Mouse (Mus musculus): ENCODE results near the gene Rbbp8nl. TPM values are rescaled to one million over a fixed set of nuclear protein-coding genes. Genes with fewer than 3 reads are reported as not detected.

The Rbbp8nl gene
- not detected in 2 replicates for total RNA-seq (2021)
- long read RNA-seq, experiment 1 = 0 reads
- long read RNA-seq, experiment 2 = 0 reads

DNA sequence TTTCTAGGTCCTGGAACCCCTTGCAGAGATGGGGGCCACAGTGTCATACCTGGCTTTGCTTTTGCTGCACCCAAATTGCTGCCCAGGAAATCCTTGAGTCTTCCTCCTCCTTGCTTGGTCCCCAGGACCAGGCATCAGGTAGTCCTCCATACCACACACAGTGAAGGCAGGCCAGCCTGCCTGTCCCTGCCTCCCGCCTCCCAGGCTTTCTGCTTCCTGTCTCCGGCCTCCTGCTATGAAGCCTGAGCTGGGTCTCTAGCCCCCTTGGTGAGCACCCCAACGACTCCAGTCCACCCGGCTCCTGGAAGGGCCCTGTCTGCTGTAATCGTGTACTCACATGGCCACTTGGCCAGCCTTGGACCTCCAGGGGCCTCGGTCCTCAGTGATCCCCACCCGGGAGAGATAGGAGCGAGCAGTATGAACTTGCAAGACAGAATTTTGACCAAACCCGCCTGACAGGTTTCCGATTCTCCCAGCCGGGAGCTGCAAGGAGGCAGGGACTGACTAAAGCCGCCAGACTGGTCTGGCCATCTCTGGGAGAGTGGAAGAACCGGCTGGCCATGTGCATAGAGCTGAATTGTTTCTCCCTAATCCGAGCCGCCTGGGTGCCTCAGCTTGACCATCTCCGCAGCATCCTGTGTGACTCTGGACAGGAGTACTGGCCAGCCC is at the start of gene Rbbp8nl:
TSS of gene Rbbp8nl (minus strand) at position 440 of the 669 bp plus-strand sequence.
- DNase-seq = no peak

DNA sequence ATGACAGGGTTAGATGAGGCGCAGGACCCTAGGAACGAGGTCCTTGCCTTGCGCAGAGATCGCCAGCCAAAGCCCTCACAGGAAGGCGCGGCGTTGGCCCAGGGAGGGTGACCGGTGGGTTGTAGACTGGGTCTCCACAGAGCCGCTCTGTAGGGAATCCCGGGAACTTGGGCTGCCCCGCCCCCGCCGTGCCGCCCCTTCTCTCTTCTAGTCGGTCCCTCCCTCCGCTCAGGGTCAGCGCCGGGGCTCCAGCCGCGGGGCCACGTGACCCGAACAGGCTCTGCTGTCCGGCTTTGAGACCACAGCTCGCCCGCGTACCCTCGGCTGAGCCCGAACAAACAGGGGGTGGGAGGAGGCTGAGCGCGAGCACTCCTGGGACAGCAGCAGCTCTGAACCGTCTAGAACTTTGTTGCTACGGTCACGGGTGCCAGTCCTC is 44.9 kb upstream of the Rbbp8nl start, which contains the start of gene Gata5:
TSS of gene Gata5 (minus strand) at position 149 of the 436 bp plus-strand sequence.
- peak; percentile 31 for DNase-seq

DNA sequence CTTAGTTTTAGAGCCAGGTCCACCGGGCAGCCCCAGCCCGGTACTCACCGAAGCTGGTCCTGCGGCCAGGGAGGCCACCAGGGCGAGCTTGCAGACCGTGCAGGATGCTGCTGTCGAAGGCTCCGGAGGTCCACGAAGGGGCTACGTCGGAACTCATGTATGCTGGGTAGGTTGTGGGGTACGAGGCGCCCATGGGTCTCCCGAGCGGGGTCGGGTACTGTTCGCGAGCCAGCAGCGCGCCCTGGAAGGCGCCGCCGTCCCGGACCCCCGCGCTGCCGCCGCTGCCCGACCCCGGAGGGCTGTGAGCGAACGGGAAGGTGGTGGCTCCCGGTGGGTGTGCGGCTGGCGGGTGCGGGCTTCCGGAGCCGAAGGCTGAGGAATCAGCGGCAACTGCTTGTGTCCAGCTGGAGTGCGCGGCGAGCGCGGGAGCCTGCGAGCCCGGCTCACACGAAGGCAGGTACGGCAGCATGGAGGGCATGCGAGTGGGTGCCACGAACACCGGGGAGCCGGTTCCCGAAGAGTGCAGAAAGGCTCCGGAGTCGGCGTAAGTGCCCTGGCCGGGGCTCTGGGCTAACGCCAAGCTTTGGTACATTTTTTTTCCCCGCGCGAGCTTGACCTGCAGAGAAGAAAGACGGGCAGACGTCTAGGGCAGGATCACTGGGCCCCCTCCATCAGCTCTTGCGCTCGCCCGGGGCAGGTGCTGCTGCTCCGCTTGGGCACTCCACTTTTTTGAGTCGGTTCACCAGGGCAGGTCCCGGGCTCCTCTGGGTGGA is 44.3 kb upstream of the Rbbp8nl start:
- DNase-seq = peak; percentile 18

GRCm38 (mm10) chr2:180329466-180329865 is 39.8 kb upstream of the Rbbp8nl start:
- DNase-seq = no peak

GRCm38 (mm10) chr2:180322674-180323355 is 33.1 kb upstream of the Rbbp8nl start:
- no peak for DNase-seq

DNA sequence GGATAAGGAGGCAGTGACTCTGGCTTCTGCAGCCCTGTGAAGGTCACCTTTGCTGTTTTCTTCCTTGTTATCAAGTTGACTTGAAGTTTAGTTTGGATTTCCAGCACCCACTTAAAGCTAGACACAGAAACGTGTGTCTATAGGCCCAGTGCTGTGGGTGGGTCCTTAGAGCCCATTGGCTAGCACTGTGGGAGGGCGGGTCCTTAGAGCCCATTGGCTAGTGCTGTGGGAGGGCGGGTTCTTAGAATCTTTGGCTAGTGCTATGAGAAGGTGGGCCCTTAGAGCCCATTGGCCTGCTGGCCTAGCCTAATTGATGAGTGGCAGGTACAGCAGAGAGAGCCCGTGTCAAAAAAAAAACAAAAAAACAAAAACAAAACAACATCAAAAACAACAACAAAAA is 30.5 kb upstream of the Rbbp8nl start:
- DNase-seq = no peak

- DNase-seq = no peak
These were observed 27.9 kb upstream of the Rbbp8nl start for GRCm38 (mm10) chr2:180317591-180317990.

- DNase-seq = no peak
These were observed 24.6 kb upstream of the Rbbp8nl start for GRCm38 (mm10) chr2:180314292-180314691.

DNA sequence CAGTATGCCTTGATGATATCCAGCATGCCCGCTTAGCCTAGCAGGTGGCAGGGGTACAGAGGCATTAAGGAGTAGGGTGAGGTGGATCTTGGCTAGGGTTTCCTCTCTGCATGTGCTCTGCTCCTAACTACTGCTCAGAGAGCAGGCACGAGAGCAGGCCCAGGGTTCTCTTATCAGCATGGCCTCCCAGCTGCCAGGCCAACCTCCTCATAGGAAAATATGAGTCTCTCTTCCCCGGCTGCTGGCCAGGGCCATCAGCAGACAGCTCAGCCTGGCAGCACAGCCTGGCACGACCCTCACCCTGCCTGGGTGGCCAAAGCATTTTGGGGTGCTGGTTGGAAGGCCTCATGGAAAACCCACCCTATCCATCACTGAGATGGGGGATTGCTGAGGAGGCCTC is 21.5 kb upstream of the Rbbp8nl start:
- no peak for DNase-seq

DNA sequence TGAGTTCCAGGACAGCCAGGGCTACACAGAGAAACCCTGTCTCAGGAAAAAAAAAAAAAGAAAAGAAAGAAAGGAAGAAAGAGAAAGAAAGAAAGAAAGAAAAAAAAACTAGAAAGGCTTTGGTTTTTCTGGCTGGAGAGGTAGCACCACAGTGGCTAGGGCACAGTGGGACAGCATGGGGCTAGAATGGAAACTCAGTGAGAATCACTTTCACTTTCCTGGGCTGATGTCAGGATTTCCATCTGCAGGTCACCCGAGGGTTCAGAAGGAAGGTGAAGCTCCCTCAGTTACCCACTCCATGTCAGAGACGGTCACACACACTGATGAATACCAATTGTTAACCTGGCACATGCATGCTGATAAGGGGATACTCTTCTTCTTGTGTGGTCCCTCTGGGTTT is 18.0 kb upstream of the Rbbp8nl start:
- DNase-seq = no peak

GRCm38 (mm10) chr2:180306423-180307168 is 16.9 kb upstream of the Rbbp8nl start:
- peak; percentile 23 for DNase-seq

DNA sequence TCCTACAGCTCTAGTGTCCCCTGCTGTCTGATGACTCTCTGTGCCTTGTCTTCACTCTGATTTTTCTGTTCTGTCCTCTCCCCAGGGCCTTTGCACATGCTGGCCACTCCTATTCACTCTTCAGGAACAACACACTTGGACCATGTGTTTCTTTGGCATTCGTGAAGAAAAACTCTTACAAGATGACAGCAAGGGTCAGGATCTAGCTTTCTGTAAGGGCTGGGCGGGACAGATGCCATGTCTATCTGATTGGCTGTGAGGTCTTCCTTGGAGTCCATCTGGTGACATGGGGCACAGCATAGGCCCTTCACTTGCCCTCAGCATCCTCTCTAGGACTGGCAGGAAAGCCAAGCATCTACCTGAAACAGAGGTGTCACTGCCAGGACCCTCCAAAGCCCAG is 16.3 kb upstream of the Rbbp8nl start:
- no peak for DNase-seq

- DNase-seq = no peak
These were observed 15.8 kb upstream of the Rbbp8nl start for GRCm38 (mm10) chr2:180305490-180305889.

- DNase-seq = no peak
These were observed 14.9 kb upstream of the Rbbp8nl start for GRCm38 (mm10) chr2:180304554-180304953.

- no peak for DNase-seq
These were observed 13.8 kb upstream of the Rbbp8nl start for GRCm38 (mm10) chr2:180303468-180303867.

DNA sequence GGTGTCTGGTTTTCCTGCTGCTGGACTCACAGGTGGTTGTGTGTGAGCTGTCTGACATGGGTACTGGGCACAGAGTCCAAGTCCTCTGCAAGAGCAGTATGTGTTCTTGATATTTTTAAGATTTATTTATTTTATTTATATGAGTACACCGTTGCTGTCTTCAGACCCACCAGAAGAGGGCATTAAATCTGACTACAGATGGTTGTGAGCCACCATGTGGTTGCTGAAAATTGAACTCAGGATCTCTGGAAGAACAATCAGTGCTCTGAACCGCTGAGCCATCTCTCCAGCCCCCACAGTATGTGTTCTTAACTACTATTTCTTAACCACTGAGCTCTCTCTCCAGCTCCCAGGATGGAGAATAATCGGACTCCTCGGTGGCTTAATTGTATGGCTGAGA is 12.5 kb upstream of the Rbbp8nl start:
- DNase-seq = no peak

DNA sequence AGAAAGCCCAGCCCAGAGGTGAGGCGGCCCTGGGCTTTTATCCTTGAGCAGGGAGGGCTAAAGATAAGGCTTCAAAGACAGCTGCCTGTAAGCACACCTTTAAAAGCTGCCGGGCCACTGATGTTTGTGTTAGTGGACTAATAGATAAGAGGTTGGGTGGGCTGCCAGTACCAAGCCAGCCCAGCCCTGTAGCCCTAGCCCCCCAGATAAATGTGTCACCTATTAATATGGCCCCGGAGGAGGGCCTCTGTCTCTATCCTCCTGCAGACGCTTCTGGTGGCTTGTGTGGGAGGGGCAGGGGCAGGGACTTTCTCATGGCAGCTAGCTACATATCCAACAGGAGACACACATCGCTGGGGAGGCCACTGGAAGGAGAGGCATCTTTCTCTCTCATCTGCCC is 11.1 kb upstream of the Rbbp8nl start:
- DNase-seq = no peak

- DNase-seq = no peak
These were observed 10.6 kb upstream of the Rbbp8nl start for GRCm38 (mm10) chr2:180300252-180300651.

DNA sequence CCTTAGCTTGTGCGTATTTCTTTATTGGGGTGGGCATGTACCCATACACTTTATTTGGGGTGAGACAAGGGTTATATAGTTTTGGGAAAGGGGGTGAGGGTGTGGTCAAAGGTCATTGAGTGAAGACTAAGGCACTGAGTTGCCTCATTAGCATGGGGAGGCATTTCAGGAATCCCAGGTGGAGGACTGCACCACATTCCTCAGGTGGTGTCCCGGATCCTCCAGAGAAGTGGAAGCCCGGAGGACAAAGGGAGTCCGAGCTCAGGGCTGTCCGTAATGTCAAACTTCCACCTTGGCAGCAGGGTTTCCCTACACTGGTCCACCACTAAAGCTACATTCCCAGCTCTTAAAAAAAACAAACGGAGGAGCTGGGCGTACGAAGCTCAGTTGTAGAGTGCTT is 3.2 kb upstream of the Rbbp8nl start:
- DNase-seq = no peak

DNA sequence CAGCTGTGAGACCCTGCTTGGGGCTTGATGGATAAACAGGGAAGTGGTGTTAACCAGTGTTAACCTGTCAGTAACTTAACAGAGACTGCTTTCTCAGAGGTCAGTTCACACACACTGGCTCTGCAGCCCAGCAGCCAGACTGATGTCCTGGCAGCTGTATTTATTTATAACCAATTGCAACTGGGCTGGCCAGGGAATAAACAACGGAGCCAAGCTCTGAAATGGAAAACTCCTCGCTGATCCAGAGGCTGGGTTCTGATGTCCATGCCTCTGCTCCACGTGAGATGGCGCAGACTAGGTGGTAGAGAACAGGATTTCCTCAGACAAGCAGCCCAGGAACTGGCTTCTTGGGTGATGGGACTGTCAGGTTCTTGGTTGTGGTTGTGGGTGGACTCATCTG is 2.3 kb upstream of the Rbbp8nl start:
- DNase-seq = no peak

DNA sequence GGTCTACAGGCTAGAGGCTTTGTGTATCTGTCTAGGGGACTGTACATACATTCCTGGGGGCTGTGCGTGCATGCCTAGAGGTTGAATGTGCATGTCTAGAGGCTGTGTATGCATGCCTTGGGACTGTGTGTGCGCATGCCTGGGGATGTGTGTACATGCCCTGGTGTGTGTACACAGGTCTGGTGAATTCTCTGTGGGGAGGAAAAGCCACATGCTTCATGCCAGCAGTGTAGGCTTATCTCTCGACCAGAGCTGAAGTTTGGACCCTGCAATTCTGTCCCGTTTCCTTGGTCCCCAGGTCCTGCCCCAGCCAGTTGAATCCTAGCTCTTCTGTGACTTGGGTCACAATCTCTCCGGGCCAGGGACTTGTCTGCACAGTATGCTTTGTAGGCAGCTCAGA is 1.9 kb upstream of the Rbbp8nl start:
- no peak for DNase-seq

DNA sequence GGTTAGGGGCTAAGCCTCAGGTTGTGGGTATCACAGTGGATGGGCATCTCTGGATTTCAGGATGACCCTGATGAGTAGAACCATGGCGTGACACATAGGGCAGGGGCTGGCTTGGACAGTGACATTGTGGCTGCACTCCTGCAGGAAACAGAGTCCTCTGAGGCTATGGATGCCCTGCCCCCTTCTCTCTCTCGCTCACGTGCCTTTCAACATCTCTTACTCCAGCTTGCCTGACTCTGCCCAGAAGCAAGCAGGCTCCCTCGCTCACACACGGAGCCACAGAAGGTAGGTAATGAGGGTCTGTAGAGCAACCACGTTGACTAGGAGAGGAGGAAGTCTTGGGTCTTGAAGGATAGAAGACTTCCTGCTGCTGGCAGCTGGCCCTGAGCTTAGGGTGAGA is 824 bp upstream of the Rbbp8nl start:
- no peak for DNase-seq

All from adrenal gland, postnatal 14 days (tissue).